15 mouse cellular contexts compared by ENCODE assay signal in the genomic region with DNA sequence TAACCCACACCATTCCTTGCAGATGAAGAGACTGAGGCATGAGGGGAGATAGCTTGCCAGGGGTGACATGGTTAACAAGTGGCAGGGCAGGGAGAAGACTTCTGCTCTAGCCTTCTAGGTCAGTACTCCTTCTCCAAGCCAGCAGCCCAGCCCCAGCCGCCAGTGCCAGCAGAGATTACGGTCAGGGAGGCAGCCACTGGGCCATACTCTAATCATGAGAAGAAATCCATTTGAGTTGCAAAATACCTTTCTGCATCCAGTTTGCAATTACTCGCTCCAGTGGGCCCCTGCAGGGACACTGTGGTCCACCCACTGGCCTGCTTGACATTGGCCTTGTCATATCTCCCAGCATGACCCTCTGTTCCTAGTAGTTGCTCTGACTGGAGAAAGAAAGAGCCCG. TPM values are rescaled to one million over a fixed set of nuclear protein-coding genes. Genes with fewer than 3 reads are reported as not detected.
DNase-seq lines count a peak whose midpoint lies in the region; ATAC-seq and TF ChIP-seq lines count a peak whose summit lies in the region.
"Had no signal": no experiment of that assay in that cellular context is flagged by ENCODE, and none has a peak within 500 bp of the region (broad histone marks: within the 10 kb centered on the region; RNA-seq: fewer than 3 reads in every experiment).

No protein-coding gene starts in this region.

- H3K36me3 ChIP-seq in embryonic facial prominence, embryonic 15.5 days = no peaks in the 10 kb centered on the region
- H3K36me3 ChIP-seq in embryonic facial prominence, embryonic 10.5 days (replicated peaks) = no peaks in the 10 kb centered on the region
- no peaks in the 10 kb centered on the region for H3K36me3 ChIP-seq in kidney, embryonic 14.5 days (ENCODE audit: control insufficient read depth, insufficient read depth, low read length)
- no peaks in the 10 kb centered on the region for H3K36me3 ChIP-seq in kidney, postnatal 0 days (ENCODE audit: insufficient read depth, low read length)
- H3K36me3 ChIP-seq: forebrain, embryonic 10.5 days; hindbrain, embryonic 10.5 days; stomach, embryonic 15.5 days had no signal

- DNase-seq in embryonic facial prominence, embryonic 10.5 days (ENCODE audit: low spot score) = no peak
- no peak for DNase-seq in kidney, adult 9 months
- DNase-seq in 3T3-L1 (ENCODE audit: low read depth, low spot score) = peak; percentile 31
- peak; percentile 21 for DNase-seq in kidney, postnatal 0 days (ENCODE audit: low spot score)
- DNase-seq in neural tube, embryonic 10.5 days (ENCODE audit: extremely low spot score, low spot score) = no peak
- DNase-seq: adrenal gland, postnatal 10 days; embryo, embryonic 11 days had no signal

- no peak for TF ChIP-seq CTCF in kidney, postnatal 0 days (IDR thresholded peaks at IDR 0.05; ENCODE audit: low read depth)

- WGBS in embryonic facial prominence, embryonic 15.5 days = 92% methylated on average over 4 of the region's 4 CpGs
- 86% methylated on average over 4 of the region's 4 CpGs for WGBS in embryonic facial prominence, embryonic 10.5 days
- WGBS in kidney, embryonic 14.5 days = 66% methylated on average over 4 of the region's 4 CpGs
- 70% methylated on average over 4 of the region's 4 CpGs for WGBS in kidney, postnatal 0 days

- no peaks in the 10 kb centered on the region for H3K27me3 ChIP-seq in embryonic facial prominence, embryonic 15.5 days
- H3K27me3 ChIP-seq in embryonic facial prominence, embryonic 10.5 days (replicated peaks; ENCODE audit: low read depth, poor library complexity, severe bottlenecking) = peaks cover 8% of the 10 kb centered on the region
- H3K27me3 ChIP-seq in kidney, embryonic 14.5 days (ENCODE audit: control insufficient read depth, insufficient read depth, low read length) = no peaks in the 10 kb centered on the region
- no peaks in the 10 kb centered on the region for H3K27me3 ChIP-seq in kidney, postnatal 0 days (ENCODE audit: insufficient read depth, low read length)
- H3K27me3 ChIP-seq: stomach, embryonic 15.5 days had no signal

- H3K4me3 ChIP-seq in embryonic facial prominence, embryonic 15.5 days (replicated peaks) = no peak overlapping the region
- H3K4me3 ChIP-seq in embryonic facial prominence, embryonic 10.5 days = no peak overlapping the region
- no peak overlapping the region for H3K4me3 ChIP-seq in kidney, embryonic 14.5 days (ENCODE audit: low read length)
- no peak overlapping the region for H3K4me3 ChIP-seq in kidney, postnatal 0 days (replicated peaks; ENCODE audit: low read depth, low read length)
- H3K4me3 ChIP-seq: forebrain, embryonic 10.5 days; hindbrain, embryonic 10.5 days; layer of hippocampus, adult 2 months; myocyte; stomach, embryonic 15.5 days had no signal

- ATAC-seq in embryonic facial prominence, embryonic 15.5 days (ENCODE audit: insufficient number of reproducible peaks, low FRiP score, low TSS enrichment, low read depth) = no peak
- no peak for ATAC-seq in kidney, embryonic 14.5 days (ENCODE audit: low FRiP score, low TSS enrichment)
- ATAC-seq in kidney, postnatal 0 days (replicated peaks; ENCODE audit: low FRiP score, low read depth) = no peak; the same call in 1 of the 2 replicates
- no peak for ATAC-seq in megakaryocyte progenitor cell, adult 5-6 weeks (replicated peaks; ENCODE audit: poor library complexity)

- peaks cover 53% of the 10 kb centered on the region for H3K4me1 ChIP-seq in embryonic facial prominence, embryonic 15.5 days
- peaks cover 46% of the 10 kb centered on the region for H3K4me1 ChIP-seq in embryonic facial prominence, embryonic 10.5 days
- peaks cover 40% of the 10 kb centered on the region for H3K4me1 ChIP-seq in kidney, embryonic 14.5 days (ENCODE audit: control insufficient read depth, insufficient read depth, low read length)
- peaks cover 42% of the 10 kb centered on the region for H3K4me1 ChIP-seq in kidney, postnatal 0 days (replicated peaks; ENCODE audit: insufficient read depth, low read length)

- H3K9ac ChIP-seq in embryonic facial prominence, embryonic 15.5 days = no peak overlapping the region
- H3K9ac ChIP-seq in kidney, embryonic 14.5 days (ENCODE audit: low read depth, low read length) = no peak overlapping the region
- no peak overlapping the region for H3K9ac ChIP-seq in kidney, postnatal 0 days (ENCODE audit: low read depth, low read length)
- H3K9ac ChIP-seq: stomach, embryonic 15.5 days had no signal

- no peaks in the 10 kb centered on the region for H3K9me3 ChIP-seq in embryonic facial prominence, embryonic 15.5 days (replicated peaks)
- no peaks in the 10 kb centered on the region for H3K9me3 ChIP-seq in embryonic facial prominence, embryonic 10.5 days
- H3K9me3 ChIP-seq in kidney, embryonic 14.5 days (ENCODE audit: control insufficient read depth, low read length) = no peaks in the 10 kb centered on the region
- H3K9me3 ChIP-seq in kidney, postnatal 0 days (replicated peaks; ENCODE audit: low read length) = no peaks in the 10 kb centered on the region
- H3K9me3 ChIP-seq: forebrain, embryonic 10.5 days; hindbrain, embryonic 10.5 days; stomach, embryonic 15.5 days had no signal

- no peak overlapping the region for H3K4me2 ChIP-seq in embryonic facial prominence, embryonic 15.5 days (replicated peaks)
- no peak overlapping the region for H3K4me2 ChIP-seq in kidney, embryonic 14.5 days (replicated peaks; ENCODE audit: low read depth, low read length)
- no peak overlapping the region for H3K4me2 ChIP-seq in kidney, postnatal 0 days (ENCODE audit: low read length)

- peak overlapping the region; percentile 68; the same call in 1 of the 2 replicates for H3K27ac ChIP-seq in embryonic facial prominence, embryonic 15.5 days (replicated peaks)
- no peak overlapping the region for H3K27ac ChIP-seq in embryonic facial prominence, embryonic 10.5 days (replicated peaks)
- peak overlapping the region; percentile 57; the same call in 1 of the 2 replicates for H3K27ac ChIP-seq in kidney, embryonic 14.5 days (ENCODE audit: low read depth, low read length)
- H3K27ac ChIP-seq in kidney, postnatal 0 days = peak overlapping the region; percentile 83
- H3K27ac ChIP-seq: layer of hippocampus, adult 2 months had no signal

RNA-seq across cellular contexts. Expression of gene Hdac7, which starts 5.9 kb away (rescaled TPM):
- 37.6 and 37.9 TPM in 2 replicates for polyA plus RNA-seq in embryonic facial prominence, embryonic 15.5 days (2015; fragmentation: Nextera tagmentation; extraction: Ambion mirVana)
- polyA plus RNA-seq in embryonic facial prominence, embryonic 10.5 days (2016; fragmentation: Nextera tagmentation; extraction: Ambion mirVana) = 26.6 and 30.2 TPM in 2 replicates
- 32.2 and 34.1 TPM in 2 replicates for polyA plus RNA-seq in kidney, embryonic 14.5 days (2014; fragmentation: Nextera tagmentation; extraction: Ambion mirVana)
- 24.5 and 24.7 TPM in 2 replicates for polyA plus RNA-seq in kidney, postnatal 0 days (2015; fragmentation: Nextera tagmentation; extraction: Ambion mirVana)
- total RNA-seq in megakaryocyte progenitor cell, adult 5-6 weeks (2015) = 22.1 and 29.2 TPM in 2 replicates
- 12.6 and 14.0 TPM in 2 replicates for total RNA-seq in megakaryocyte progenitor cell, adult 5-6 weeks (2017)

Comparison
In these comparisons a context has a peak if more than half of its experiments do, and no peak if none do; other contexts are left out.
1. DNase-seq: peak in 3T3-L1 (single experiment) and kidney, postnatal 0 days (single experiment); none in embryonic facial prominence, embryonic 10.5 days (single experiment), kidney, adult 9 months (single experiment) and neural tube, embryonic 10.5 days (single experiment).